Mouse (Mus musculus): Measurements from ENCODE around the gene Prpsap1. TPM values are rescaled to one million over a fixed set of nuclear protein-coding genes. Genes with fewer than 3 reads are reported as not detected.
"Not testable (repeated sequence)": the region's sequence is repeated elsewhere in the genome, so short reads cannot be mapped to it uniquely, and the experiment has no call there.

The Prpsap1 gene
- total RNA-seq, 2 experiments from 2014 or later: 25.1 to 29.4 TPM

GRCm38 (mm10) chr11:116518482-116518881, 24.5 kb upstream of the Prpsap1 start:
- peak; percentile 51 to 76 for DNase-seq

DNA sequence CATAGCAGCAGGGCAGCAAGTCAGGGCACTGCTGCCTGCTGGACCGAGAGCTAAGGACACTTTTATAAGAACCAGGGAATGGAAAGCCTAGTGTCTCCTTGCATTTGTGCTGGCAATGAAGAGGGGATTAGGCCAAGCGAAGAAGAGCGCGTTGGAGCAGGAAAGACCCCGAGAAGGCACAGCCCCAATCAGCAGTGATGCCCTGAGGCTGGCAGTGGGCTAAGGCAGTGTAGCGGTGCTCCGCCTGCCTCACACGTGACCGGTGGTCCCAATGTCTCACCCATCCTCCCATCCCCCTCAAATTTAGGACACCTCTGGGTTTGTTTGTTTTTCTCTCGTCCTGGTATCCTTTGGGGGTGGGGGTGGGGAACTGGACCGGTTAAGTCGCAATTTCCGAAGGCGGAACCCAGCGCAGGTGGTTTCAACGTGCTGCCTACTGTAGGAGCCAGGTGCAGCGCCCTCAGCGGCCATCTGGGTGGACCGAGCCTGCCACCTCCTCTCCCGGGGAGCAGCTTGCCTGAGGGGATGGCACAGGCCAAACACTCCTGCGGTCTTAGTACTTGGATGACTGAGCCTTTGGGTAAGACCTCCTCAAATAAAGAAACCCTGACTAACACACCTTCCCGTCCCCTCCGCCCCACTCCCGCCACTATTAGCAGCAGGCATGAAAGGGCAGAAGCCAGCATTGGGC, 21.5 kb upstream of the Prpsap1 start:
- no peak for DNase-seq

DNA sequence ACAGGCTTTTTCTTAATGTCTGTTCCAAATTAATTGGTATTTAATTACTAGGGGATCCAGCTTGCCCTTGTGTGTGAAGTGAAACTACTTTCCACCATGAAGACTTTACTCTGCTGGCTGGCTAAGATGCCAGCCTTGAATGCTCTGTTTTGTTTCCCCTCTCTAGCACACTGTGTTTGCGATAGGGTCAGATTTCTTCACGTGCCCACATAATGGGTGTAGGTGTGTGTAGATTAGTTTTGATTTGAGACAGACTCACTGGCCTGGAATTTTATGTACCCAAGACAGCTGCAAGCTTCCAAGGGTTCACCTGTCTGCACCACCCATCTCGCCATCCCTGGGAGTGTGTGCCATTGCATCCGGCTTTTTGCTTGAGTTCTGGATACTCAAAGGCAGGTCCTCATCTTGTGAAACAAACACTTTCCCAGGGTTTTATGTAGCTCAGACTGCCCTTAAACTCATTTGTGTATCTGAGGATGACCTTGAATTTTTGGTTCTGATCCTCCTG, 19.6 kb upstream of the Prpsap1 start:
- no peak for DNase-seq

GRCm38 (mm10) chr11:116512987-116513386, 19.0 kb upstream of the Prpsap1 start:
- no peak for DNase-seq

GRCm38 (mm10) chr11:116512154-116512553, 18.2 kb upstream of the Prpsap1 start:
- DNase-seq: no peak

DNA sequence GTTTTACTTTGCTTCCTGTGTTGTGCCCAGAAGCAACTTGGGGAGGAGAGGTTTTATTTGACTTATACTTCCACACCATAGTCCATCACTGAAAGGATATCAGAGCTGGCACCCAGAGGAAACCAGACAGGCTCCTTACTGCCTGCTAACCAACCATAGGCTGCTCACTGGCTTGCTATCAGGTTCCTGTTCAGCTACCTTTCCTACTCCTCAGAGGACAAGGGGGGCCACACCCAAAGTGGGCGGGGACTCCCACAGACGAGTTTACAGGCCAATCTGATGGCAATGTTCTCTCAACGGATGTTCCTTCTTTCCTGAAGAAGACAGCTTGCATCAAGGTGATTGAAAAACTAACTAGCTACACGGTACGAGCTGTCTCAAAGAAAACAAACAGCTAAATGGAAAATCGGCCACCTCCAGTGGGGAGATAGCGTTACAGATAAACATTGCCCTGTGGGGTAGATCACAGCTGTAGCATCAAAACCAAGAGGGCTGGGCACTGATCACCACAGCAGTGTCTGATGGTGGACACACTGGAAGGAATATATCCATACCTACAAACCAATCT, 17.4 kb upstream of the Prpsap1 start:
- DNase-seq: no peak

DNA sequence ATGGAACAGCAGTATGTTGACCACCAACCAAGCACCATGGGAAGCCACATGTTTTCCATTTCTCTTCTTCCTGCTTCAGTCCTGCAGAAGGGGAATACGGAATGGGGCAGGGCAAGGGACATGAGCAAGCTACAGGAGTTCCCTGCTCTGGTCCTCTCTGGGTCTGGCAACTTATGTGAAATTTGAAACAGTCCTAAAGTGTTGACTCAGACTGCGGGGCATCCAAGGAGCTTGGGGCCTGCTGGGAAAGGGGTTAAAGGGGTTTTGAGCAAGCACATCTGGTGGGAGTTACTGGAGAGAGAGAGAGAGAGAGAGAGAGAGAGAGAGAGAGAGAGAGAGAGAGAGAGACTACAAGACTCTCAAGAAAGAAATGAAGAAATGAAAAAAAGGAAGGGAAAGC, 14.7 kb upstream of the Prpsap1 start:
- no peak for DNase-seq

DNA sequence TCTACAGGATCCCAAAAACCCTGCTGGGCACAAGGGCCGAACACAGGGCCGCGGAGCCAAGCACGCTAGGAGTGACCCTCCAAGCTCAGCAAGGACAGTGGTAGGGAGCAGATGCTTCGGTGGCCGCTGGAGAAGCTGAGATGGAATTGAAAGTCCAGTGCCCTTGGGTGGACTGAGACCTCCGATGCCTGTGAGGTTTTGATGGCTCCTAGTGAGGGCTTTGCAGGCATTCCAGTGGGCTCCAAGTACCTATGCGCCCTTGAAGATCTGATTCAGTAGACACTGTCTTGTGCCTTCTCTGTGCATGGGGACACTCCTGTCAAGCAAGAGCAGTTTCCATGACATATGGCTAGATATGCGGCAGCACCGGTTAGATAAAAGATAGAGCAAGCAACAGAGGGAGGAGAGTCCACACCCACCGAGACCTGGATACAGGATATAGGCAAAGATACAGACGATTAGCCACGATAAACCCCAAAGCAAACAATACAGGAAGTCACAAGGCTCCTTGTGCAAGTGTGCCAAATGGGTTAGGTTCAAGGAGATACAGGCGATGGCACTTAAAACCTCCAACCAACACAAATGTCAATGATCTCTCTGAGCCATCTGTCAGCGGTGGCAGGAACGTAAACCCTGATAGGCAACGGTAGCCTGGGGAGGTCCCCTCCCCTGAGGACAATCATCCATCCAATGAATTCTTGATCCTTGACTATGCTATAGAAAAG, 12.3 kb upstream of the Prpsap1 start:
- DNase-seq: no peak

DNA sequence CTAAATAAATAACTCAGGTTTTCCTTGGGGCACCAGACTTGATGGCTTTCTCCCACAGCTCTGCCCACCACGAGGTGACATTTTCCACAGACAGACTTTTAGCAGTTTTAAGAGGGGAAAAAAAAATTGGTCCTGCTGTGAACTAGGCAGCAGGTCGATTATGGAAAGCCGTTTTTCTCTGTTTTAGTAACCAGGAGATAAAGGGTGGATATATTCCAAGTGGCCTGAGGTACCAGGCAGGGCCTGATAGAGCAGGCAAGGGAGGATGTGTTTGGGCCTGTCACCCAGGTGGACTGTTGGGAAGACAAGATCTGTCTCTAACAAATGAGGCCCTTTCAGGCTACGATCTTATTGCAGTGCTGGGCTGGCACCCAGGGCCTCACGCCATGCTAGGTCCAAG, 11.6 kb upstream of the Prpsap1 start:
- DNase-seq: no peak

GRCm38 (mm10) chr11:116504516-116504915, 10.5 kb upstream of the Prpsap1 start:
- DNase-seq: peak; percentile 37 to 44

DNA sequence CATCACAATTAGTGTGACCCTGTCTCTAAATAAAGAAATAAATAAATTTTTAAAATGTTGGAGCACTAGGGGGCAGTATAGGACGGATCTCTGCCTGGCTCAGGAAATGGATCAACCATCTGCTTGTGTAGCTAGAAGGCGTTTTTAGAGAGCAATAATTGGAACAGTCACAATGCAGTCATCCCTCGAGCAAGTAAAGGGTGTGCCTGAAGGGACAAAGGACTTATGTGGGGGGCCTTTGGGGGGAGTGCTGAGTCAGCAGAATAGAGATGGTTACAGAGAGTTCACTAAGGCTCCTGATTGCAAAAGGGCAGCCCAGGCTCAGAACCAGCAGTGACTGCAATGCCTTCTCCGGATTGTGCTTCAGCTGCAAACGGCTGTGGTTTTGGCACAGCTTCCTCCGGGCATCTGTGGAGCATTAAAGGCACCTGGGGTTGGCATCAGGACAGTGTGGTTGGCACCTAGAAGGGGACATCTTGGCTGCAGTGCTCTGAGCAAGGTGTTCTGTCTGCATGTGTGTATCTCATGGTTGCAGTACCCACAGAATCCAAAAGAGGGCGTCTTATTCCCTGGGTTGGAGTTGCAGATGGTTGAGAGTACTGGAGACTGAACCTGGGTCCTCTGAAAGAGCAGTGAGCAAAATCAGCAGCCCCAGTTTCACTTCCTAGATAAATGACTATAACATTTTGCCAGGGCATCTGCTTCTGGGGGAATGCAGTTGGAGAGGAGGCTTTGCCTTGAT, 7.2 kb upstream of the Prpsap1 start:
- DNase-seq: peak; percentile 53 to 78

- no peak for DNase-seq
Measured at GRCm38 (mm10) chr11:116499018-116499417, 5.0 kb upstream of the Prpsap1 start.

DNA sequence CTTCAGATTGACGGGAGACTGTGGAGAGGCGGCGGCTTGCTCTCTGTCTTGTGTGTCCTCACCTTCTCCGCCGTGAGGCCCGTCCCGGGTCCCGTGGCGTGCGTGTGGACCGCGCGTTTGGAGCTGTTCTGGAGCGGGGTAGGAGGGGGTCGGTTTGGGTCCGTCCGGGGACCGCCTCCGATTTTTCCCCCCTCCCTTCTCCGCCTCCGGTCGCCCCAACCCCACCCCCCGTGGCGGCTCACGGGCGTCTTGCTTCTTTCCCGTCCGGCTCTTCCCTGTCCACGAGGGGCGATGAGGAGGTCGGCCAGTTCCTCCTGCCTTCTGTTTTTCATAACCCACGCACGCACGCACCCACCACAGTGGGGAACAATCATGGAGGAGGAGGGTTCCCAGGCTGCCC, 4.6 kb upstream of the Prpsap1 start:
- no peak for DNase-seq

DNA sequence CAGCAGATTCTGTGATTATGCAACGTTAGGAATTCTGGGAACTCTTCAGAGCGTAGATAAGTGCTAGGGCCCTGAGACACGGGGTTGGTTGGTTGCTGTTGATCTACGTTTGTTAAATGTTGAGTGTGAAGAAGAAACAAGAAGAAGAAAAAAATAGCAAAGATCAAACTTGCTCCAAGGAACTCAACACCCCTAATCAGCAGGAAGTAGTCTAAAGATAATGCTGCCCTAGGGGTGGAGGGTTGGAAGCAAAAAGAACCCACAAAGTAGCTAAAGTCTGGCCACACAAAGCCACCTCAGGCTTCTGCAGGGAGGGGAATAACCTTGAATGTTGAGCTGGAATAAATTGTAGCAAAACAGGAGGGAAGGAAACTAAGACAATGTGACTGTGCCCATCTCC, 3.3 kb upstream of the Prpsap1 start:
- no peak for DNase-seq

DNA sequence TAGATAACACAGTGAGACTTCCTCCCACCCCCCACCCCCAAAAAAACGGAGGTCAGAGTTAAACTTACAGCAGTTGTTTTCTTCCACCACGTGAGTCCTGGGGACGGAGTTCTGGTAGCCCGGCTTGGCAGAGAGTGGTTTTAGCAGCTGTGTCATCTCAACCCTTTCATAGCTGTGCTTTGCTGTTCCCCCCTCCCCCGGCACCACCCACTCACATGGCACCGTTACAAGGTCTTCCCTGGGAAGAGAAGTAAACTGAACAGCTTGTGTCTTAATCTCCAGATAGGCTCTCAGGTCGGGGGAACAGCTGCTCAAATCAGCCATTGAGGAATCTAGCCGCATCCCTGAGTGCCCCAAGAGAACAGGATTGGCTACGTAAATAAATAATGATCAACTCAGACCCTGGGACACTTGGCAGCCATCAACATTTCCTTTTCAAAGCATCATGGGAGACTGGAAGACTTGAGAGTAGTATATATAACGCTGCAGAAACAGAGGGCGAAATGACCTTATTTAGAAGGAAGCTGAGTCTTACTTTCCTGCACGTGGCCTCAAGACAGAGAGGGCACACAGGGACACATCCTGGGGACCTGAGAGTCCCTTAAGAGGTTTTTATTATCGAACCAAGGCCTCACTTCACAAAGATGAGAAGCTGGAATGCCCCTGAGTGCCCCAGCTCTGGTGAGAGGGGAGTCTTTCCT, 622 bp upstream of the Prpsap1 start:
- peak; percentile 88 for DNase-seq

DNA sequence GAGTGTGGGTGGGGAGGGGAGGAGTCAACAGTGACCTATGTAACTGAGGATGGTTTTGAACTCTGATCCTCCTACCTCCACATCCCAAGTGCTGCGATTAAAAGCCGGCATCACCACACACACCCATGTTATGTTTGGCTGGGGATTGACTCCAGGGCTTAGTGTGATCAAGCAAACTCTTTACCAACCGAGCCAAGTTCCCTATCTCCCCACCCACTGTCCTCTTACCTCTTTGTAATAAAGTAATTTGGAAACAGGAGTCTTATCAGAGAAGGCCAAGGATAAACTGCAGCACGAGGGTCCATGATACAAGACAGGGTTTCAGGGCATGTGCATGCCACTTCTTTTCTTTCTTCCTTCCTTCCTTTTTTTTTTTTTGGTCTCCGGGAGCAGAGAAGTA, 811 bp downstream of the Prpsap1 start:
- DNase-seq: no peak

GRCm38 (mm10) chr11:116492507-116492906, 1.5 kb downstream of the Prpsap1 start:
- not testable (repeated sequence) for DNase-seq

DNA sequence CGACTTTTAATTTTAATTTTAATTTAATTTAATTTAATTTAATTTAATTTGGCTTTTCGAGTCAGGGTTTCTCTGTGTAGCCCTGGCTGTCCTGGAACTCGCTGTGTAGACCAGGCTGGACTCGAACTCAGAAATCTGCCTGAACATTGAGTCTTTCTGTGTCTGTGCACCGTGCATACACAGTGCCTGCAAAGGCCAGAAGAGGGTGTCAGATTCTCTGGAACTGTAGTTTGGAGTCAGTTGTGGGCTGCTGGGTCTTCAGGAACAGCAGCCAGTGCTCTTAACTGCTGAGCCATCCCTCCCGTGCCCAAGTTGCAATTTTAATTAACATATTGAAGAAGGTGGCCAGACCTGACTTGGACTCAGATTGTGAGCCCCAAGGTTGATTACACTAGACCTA, 2.7 kb downstream of the Prpsap1 start:
- DNase-seq: no peak

DNA sequence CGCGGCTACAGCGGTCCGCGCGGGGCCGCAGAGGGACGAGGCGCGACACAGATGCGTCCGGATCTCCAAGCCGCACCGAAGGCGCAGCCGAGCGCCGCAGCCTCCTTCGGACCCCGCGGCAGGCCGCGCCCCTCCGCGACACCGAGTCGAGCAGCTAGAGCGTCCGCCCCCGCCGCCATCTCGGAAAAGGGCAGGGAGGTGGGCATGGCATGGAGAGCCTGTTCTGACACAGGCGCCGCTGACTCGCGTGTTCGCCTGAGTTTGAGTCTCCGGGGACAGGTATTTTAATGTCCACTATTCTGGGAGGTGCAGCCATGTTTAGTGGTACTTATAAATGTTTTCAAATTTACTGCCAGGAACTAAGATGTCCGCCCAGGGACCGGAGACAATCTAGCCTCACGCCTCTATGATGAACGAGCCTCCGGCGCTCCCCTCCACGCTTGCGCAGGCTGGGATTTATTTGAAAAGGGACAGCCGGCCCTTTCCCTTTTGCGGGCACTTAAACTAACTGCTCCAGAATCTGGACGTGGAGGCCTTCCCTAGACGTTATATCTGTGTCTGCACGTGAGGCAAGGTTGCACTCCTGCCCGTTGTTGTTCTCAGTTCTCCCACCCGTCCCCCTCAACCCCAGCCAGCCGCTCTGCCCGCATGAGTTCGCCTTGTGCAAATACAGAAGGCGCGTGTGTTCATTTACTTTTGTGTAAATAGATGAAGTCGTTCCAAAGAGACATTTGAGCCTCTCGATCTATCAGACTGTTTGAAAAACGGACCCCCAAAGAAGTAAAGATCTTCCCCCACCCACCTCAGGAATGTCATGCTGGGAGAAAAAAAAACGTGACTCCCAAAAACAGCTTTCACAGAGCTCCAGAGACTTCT, 3.5 kb downstream of the Prpsap1 start:
- peak; percentile 92 to 93 for DNase-seq

GRCm38 (mm10) chr11:116489771-116490231, 4.2 kb downstream of the Prpsap1 start:
- DNase-seq: no peak
